Mouse (Mus musculus) liver, adult 2 months (tissue): ENCODE data around the gene Galk2.

ENCODE experiments used
- CTCF ChIP-seq: fragments of 200-500 bp; IDR thresholded peaks from 2 replicates; pipeline ENCODE4 v1.5.1; 2011; ENCODE audit warnings: low read depth, low read length, control low read depth
- POLR2A ChIP-seq: fragments of 200-500 bp; IDR thresholded peaks from 2 replicates; pipeline ENCODE4 v1.6.1; 2011; ENCODE audit warnings: low read length, control low read depth; ENCODE audit not compliant: insufficient read depth; ENCODE audit errors: extremely low read depth

DNA sequence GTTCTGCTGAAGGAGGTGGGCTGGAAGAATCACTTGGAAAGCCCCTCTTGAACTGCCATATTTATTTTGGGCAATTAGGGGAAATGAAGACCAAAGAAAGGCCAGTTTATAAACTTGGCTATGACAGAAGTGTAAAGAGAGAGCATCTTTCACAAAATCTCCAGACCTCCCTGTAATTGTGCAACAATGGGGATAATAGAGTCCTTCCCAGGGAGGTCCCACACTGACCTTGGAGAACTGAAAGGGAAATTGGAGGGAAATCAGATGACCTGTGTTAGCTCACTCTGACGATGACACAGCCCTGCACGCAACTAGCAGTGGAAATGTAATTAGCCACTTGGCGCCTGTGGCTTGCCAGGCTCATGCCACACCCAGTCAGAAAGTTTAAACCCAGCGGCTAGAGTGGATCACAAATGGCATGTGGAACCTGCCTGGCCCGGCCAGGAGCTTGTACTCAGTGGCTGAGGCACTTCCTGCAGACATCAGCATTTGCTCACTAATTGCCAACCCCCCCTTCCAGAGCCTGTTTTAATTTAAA lies 117.0 kb downstream of the Galk2 start:
- no peak for TF ChIP-seq POLR2A
- TF ChIP-seq CTCF = no peak
